Mouse (Mus musculus): ENCODE measurements around the gene Cdh4. TPM values are rescaled to one million over a fixed set of nuclear protein-coding genes. Genes with fewer than 3 reads are reported as not detected.

Gene Cdh4
- polyA plus RNA-seq (2016; fragmentation: Nextera tagmentation; extraction: Ambion mirVana), result 16.0 and 17.0 TPM in 2 replicates

DNA sequence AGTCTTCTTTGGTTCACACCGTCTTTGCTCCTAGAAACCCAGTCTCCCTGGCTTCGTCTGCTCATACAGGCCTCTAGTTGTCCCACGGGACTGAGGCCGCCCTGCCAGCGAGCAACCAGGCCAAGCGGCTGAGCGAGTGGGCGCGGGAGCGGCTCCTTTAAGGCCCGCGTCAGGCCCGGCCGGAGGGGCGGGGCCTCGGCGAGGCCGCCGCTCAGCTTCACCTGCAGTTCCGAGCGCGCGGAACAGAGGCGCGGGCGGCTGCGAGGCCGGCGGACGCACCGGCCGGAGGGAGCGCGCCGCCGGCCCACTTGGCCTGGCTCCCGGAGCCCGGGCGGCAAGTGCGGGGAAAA, at the start of gene Cdh4:
Cdh4 (plus strand) TSS at position 241 of the 350 bp plus-strand sequence.
- H3K4me3 ChIP-seq, result peak within 1 kb of the TSS; percentile 84
- H3K27ac ChIP-seq, result peak within 1 kb of the TSS; percentile 90
- H3K9me3 ChIP-seq, result no peaks in the 10 kb centered on the region
- H3K27me3 ChIP-seq (ENCODE audit: poor library complexity, severe bottlenecking), result peaks cover 72% of the 10 kb centered on the region
- peaks cover 46% of the 10 kb centered on the region for H3K4me1 ChIP-seq
- under 1% methylated on average over 39 of the region's 40 CpGs for WGBS
- peak; percentile 76 for DNase-seq (ENCODE audit: extremely low spot score, low spot score)
- H3K36me3 ChIP-seq (replicated peaks), result peaks cover 23% of the 10 kb centered on the region

DNA sequence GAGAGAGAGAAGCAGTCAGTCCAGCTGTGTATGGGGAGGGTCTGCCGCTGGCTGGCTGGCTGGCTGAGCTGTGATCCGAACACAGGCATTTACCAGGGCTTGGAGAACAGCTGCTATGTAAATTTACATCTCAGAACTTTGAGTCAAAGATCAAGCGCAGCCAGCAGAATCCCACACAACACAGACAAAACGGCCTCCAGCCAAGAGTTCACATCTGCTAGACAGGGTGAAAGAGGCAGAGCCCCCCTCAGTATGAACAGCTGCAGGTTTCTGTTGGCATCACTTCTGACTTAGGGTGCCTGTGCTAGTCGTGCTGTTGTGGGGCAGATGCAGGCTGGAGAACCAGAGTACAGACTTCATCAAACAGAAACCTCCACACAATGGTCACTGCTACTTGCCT, 46.8 kb upstream of the Cdh4 start:
- Histone ChIP-seq H3K36me3 (replicated peaks) (no peaks in the 10 kb centered on the region), H3K4me3 (no peak overlapping the region), H3K27me3 (ENCODE audit: poor library complexity, severe bottlenecking) (no peaks in the 10 kb centered on the region), H3K9me3 (no peaks in the 10 kb centered on the region; the same call in 1 of the 2 replicates), H3K27ac (no peak overlapping the region), H3K4me1 (no peaks in the 10 kb centered on the region)
- WGBS, result 73% methylated on average over 5 of the region's 5 CpGs
- no peak for DNase-seq (ENCODE audit: extremely low spot score, low spot score)

DNA sequence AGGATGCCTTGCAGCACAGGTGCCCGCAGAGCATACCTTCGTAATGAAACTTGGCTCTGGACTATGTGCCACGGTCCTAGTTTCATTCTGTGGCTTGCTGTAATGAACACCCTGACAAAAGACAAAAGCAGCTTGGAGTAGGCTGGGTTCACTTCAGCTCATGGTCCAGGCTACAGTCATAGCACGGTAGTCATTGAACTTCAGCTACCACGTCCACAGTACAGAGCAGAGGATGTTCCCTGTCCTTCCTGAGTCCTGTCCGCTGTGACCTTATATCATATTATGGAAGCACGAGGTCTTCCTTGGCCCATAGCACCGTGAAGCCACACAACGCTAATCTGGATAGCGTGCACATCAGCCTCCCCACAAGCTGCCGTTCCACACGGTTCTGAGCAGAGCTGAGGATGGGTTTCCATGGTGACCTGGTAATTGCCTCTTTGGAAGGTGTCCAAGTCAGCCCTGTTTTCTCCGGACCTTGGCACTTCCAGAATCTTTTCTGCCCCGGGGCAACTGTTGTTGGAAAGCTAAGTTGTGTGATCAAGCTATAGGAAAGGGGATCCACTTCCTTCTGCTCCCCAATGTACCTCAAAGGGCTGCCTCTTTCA, 42.5 kb upstream of the Cdh4 start:
- H3K27ac ChIP-seq, result no peak overlapping the region
- 90% methylated on average over 14 of the region's 14 CpGs for WGBS
- H3K4me1 ChIP-seq, result no peaks in the 10 kb centered on the region
- no peaks in the 10 kb centered on the region; the same call in 1 of the 2 replicates for H3K9me3 ChIP-seq
- no peaks in the 10 kb centered on the region for H3K36me3 ChIP-seq (replicated peaks)
- H3K27me3 ChIP-seq (ENCODE audit: poor library complexity, severe bottlenecking), result no peaks in the 10 kb centered on the region
- H3K4me3 ChIP-seq, result no peak overlapping the region
- DNase-seq (ENCODE audit: extremely low spot score, low spot score), result no peak

DNA sequence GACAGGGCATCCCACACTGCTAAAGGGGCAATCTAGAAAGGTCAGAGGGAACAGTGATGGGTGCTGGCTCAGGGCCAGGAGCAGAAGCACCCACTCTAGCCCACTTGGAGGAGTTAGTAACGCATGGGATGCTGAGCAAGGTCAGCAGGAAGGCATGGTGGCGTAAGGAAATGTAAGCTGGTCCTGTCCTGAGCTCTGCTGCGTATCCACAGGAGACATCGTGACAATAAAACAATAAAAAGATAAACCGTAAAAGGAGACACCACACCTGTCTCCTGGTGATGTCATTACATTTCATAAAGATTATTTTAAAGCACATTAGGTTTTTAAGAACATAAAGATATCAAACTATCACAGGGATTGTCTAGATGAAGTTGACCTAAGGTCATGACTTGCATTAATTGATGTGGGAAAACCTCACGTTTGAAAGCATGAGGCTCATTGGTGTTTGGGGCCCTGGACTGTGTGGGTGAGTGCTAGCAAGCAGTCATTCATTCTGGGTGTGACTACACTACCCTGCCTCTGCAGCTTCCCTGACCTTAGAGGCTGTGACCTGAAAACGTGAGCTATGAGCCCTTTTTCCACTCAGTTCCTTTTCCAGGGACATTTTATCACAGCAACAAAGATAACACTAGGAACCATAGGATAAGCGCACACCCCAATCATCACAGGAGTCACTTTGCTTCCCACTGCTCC, 31.2 kb upstream of the Cdh4 start:
- Histone ChIP-seq H3K27ac (no peak overlapping the region), H3K4me1 (no peaks in the 10 kb centered on the region), H3K27me3 (ENCODE audit: poor library complexity, severe bottlenecking) (no peaks in the 10 kb centered on the region), H3K36me3 (replicated peaks) (no peaks in the 10 kb centered on the region), H3K9me3 (no peaks in the 10 kb centered on the region), H3K4me3 (no peak overlapping the region)
- 82% methylated on average over 8 of the region's 8 CpGs for WGBS
- DNase-seq (ENCODE audit: extremely low spot score, low spot score), result no peak

DNA sequence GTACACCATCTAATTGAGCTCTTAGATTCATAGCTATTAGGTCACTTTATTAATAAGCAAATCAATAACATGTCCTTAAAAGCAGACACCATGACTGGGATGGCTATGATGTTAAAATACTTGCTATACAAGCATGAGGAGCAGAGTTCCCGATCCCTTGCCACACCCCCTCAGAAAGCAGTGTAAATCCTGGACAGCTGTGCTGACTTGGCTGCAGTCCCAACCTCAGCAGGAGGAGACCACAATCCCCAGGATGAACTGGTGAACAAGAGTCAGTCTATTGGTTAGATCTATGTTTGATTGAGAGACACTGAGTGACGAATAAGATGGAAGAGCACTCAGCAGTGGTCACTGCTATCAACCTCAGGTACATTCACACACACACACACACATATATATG, 29.3 kb upstream of the Cdh4 start:
- Histone ChIP-seq H3K27ac (no peak overlapping the region), H3K27me3 (ENCODE audit: poor library complexity, severe bottlenecking) (no peaks in the 10 kb centered on the region), H3K36me3 (replicated peaks) (no peaks in the 10 kb centered on the region), H3K4me1 (no peaks in the 10 kb centered on the region), H3K4me3 (no peak overlapping the region), H3K9me3 (no peaks in the 10 kb centered on the region)
- no peak for DNase-seq (ENCODE audit: extremely low spot score, low spot score)
- 78% methylated on average over 2 of the region's 2 CpGs for WGBS

DNA sequence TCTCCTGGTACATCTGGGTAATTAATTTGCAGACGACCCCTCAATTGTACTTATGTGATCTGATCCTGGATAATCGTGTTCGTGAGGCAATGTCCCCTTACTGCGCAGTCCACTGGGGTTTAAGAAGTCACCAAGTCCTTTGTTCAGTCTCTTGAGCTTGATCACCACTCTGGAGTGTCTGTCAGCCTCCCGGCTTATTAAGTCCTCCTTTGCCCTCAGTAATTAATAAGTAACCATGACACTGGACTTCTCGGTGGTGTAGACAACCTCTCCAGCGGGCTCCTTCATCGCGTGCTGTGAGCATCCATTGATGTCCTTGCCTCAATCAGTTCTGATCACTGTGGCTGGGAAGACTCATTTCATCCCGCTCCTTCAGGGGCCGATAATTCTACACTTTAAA, 28.0 kb upstream of the Cdh4 start:
- no peaks in the 10 kb centered on the region for H3K9me3 ChIP-seq
- 76% methylated on average over 11 of the region's 11 CpGs for WGBS
- DNase-seq (ENCODE audit: extremely low spot score, low spot score), result no peak
- no peaks in the 10 kb centered on the region for H3K27me3 ChIP-seq (ENCODE audit: poor library complexity, severe bottlenecking)
- no peak overlapping the region for H3K4me3 ChIP-seq
- H3K4me1 ChIP-seq, result no peaks in the 10 kb centered on the region
- H3K27ac ChIP-seq, result no peak overlapping the region
- H3K36me3 ChIP-seq (replicated peaks), result no peaks in the 10 kb centered on the region

DNA sequence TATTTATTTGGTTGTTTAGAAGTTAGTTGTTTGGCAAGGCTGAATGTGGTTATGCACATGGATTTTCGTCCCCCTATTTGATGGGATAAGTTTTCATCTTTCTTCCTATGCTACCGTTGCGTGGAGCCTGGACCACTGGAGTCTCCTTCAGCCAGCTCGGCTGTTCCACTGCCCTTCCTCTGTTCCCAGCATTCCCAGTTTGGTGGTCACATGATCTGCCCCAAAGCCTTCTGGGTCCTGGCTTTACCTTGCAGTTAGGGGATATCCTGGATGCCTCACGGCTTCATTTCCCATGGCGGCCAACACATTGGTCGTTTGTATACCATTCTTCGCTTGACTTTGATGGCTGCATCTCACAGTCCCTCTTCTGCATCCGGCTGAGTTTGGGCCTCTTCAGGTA, 27.5 kb upstream of the Cdh4 start:
- no peak for DNase-seq (ENCODE audit: extremely low spot score, low spot score)
- H3K27me3 ChIP-seq (ENCODE audit: poor library complexity, severe bottlenecking), result no peaks in the 10 kb centered on the region
- no peaks in the 10 kb centered on the region for H3K36me3 ChIP-seq (replicated peaks)
- no peak overlapping the region for H3K27ac ChIP-seq
- H3K9me3 ChIP-seq, result no peaks in the 10 kb centered on the region
- no peaks in the 10 kb centered on the region for H3K4me1 ChIP-seq
- WGBS, result 94% methylated on average over 9 of the region's 9 CpGs
- H3K4me3 ChIP-seq, result no peak overlapping the region

DNA sequence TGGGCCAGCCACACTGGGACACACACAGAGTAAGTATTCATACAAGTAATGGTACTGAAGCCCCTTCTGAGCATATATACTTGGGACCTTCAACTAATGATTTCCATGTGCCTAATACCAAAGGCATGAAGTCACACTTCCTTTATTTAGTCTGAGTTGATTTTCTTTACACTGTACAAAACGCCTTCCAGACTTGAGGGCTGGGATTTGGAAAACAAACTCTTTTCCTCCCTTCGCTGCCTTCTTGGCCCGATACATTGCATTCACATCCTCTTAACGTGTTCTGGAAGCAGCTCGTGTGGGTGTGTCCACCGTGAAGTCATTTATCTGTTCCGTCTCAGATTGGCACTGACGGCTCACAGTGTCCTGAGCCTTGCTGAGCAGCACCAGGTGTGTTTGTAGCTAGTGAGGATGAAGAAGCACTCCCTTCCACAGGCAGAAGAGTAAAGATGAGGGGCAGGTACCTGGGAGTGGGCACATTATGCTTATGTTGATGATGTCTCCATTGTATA, 26.3 kb upstream of the Cdh4 start:
- no peaks in the 10 kb centered on the region for H3K36me3 ChIP-seq (replicated peaks)
- DNase-seq (ENCODE audit: extremely low spot score, low spot score), result no peak
- no peaks in the 10 kb centered on the region for H3K4me1 ChIP-seq
- no peaks in the 10 kb centered on the region for H3K27me3 ChIP-seq (ENCODE audit: poor library complexity, severe bottlenecking)
- no peak overlapping the region for H3K27ac ChIP-seq
- no peak overlapping the region for H3K4me3 ChIP-seq
- no peaks in the 10 kb centered on the region for H3K9me3 ChIP-seq
- WGBS, result 80% methylated on average over 8 of the region's 8 CpGs

DNA sequence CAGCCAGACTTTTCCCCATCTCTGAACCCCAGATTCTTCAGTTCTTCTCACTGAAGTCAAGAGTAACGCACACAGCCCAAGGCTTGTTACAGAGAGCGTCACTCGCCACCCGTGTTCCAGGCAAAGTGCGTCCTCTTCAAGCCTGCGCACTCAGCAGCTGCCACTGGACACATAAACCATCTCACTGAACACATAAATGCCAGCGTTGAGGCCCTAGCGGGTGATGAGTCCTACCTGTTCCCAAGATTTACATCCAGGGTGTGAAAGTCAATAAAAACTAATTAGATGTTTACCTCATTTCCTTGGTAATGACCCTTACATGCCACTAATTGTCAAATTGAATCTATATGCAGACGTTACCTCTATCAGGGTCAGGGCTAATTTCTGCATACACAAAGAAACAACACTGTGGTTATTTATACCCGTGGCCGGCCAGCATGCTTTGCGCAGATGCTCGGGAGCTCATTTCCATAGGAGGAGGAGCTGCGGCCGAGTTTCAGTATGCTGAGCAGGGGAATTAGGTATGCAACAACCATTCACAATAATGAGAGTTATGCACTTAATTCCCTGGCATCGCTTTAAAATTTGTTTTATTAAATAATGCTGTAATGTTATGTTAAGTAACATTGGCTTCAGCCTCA, 25.5 kb upstream of the Cdh4 start:
- H3K4me1 ChIP-seq, result no peaks in the 10 kb centered on the region
- no peaks in the 10 kb centered on the region for H3K9me3 ChIP-seq
- H3K27ac ChIP-seq, result no peak overlapping the region
- DNase-seq (ENCODE audit: extremely low spot score, low spot score), result no peak
- H3K36me3 ChIP-seq (replicated peaks), result no peaks in the 10 kb centered on the region
- H3K4me3 ChIP-seq, result no peak overlapping the region
- no peaks in the 10 kb centered on the region for H3K27me3 ChIP-seq (ENCODE audit: poor library complexity, severe bottlenecking)
- 90% methylated on average over 16 of the region's 16 CpGs for WGBS

DNA sequence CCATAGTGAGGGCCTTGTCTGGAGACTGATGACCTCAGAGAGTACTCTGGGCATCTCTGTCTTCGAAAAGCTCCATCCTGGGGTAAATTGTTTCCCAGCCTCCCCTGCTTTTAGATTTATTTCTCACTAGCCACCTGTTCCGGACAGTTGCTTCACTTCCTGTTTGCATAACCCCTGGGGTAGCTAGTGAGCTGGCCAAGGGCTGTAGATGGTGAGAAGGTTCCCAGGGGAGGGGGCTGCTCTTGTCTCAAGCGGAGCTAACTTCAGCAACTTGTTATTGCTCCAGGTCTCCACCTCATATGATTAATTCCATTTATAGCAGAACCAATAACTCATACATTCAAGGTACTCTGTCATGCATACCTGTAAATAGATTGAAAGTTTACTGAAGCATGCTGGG, 16.6 kb upstream of the Cdh4 start:
- H3K36me3 ChIP-seq (replicated peaks), result no peaks in the 10 kb centered on the region
- H3K27ac ChIP-seq, result no peak overlapping the region
- WGBS, result 89% methylated on average over 3 of the region's 3 CpGs
- H3K27me3 ChIP-seq (ENCODE audit: poor library complexity, severe bottlenecking), result no peaks in the 10 kb centered on the region
- no peak for DNase-seq (ENCODE audit: extremely low spot score, low spot score)
- no peak overlapping the region for H3K4me3 ChIP-seq
- H3K9me3 ChIP-seq, result no peaks in the 10 kb centered on the region
- H3K4me1 ChIP-seq, result no peaks in the 10 kb centered on the region

DNA sequence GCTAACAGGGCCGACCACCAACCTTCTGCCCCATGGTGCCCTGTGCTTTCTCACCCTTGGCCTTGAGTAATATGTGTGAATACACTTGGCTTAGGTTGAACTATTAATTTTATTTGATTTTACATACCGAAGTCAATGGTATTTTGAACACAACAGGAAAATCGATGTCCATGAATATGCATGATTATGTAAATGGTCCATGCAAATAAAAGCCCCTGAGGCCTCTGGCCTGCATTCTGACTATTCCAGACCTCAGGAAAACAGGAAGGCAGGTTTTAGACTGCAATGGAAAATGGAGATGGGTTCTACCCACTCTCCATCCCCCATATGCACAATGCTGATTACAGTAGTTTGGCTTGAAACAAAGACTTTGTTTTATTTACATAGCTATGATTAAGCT, 13.3 kb upstream of the Cdh4 start:
- no peak for DNase-seq (ENCODE audit: extremely low spot score, low spot score)
- no peaks in the 10 kb centered on the region for H3K36me3 ChIP-seq (replicated peaks)
- no peak overlapping the region for H3K4me3 ChIP-seq
- H3K27ac ChIP-seq, result no peak overlapping the region
- 81% methylated on average over 3 of the region's 3 CpGs for WGBS
- no peaks in the 10 kb centered on the region for H3K4me1 ChIP-seq
- H3K27me3 ChIP-seq (ENCODE audit: poor library complexity, severe bottlenecking), result no peaks in the 10 kb centered on the region
- H3K9me3 ChIP-seq, result no peaks in the 10 kb centered on the region

DNA sequence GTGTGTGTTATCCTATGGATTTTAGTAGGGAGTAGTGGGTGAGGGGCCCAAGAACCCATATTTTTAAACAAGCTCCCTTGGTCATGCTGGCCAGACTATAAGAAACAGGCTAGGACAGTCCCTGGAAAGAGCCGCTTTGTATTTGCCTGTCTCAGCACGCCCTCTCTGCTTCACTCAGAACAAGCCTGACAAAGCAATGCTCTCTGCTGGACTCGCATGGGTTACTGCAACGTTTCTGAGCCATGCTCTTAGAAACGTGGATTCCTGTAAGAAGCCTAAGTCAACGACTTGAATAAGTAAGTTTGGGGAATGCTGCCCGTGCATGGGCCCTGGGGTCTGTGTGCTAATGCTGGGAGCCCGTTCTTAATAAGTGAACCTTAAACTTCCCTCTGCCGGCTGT, 2.1 kb upstream of the Cdh4 start:
- no peaks in the 10 kb centered on the region for H3K9me3 ChIP-seq
- H3K27ac ChIP-seq, result no peak overlapping the region
- DNase-seq (ENCODE audit: extremely low spot score, low spot score), result no peak
- WGBS, result 22% methylated on average over 9 of the region's 9 CpGs
- H3K4me1 ChIP-seq, result peaks cover 55% of the 10 kb centered on the region
- peaks cover 75% of the 10 kb centered on the region for H3K27me3 ChIP-seq (ENCODE audit: poor library complexity, severe bottlenecking)
- H3K36me3 ChIP-seq (replicated peaks), result peaks cover 9% of the 10 kb centered on the region
- H3K4me3 ChIP-seq, result no peak overlapping the region

DNA sequence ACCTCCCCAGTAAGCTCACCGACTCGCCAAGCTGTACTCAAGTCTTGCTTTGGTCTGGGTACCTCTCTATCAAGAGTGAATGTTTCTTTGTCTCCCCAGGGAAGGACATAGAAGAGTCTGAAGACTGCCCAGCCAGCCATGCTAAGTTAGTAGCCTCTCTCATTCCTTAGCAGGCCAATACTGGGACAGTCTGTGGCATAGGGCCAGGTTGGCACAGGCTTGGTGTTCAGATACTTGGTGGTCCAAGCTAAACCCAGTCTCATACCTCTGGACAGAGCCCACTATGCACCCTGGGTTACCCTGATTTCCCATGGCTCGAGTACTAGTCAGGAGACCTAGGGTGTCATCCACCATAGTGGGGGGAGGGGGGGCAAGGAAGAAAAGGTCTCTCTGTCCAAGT, 1.1 kb upstream of the Cdh4 start:
- no peak overlapping the region for H3K4me3 ChIP-seq
- no peak overlapping the region for H3K27ac ChIP-seq
- peaks cover 13% of the 10 kb centered on the region for H3K36me3 ChIP-seq (replicated peaks)
- DNase-seq (ENCODE audit: extremely low spot score, low spot score), result no peak
- 64% methylated on average over 3 of the region's 3 CpGs for WGBS
- peaks cover 46% of the 10 kb centered on the region for H3K4me1 ChIP-seq
- H3K27me3 ChIP-seq (ENCODE audit: poor library complexity, severe bottlenecking), result peaks cover 78% of the 10 kb centered on the region
- no peaks in the 10 kb centered on the region for H3K9me3 ChIP-seq

All from forebrain, embryonic 10.5 days (tissue).